Mouse (Mus musculus) kidney, postnatal 0 days (tissue): Measurements from ENCODE around the gene Mypn. TPM values are rescaled to one million over a fixed set of nuclear protein-coding genes. Genes with fewer than 3 reads are reported as not detected.

Source experiments
- ATAC-seq: fragments of 200-750 bp; cut with Nextera tagmentation; replicated peaks from 2 replicates; pipeline ENCODE4 v1.8.0; 2017; ENCODE audit warnings: low read depth, moderate number of reproducible peaks, moderate TSS enrichment, moderate library complexity; ENCODE audit not compliant: low FRiP score
- DNase-seq: peaks from one replicate; pipeline ENCODE4 v3.0.0-alpha.2; 2016; ENCODE audit warnings: low spot score
- H3K27ac ChIP-seq: fragments of 300-500 bp; sonication (generic); 2 replicates; pipeline ENCODE4 v1.5.1; 2014; ENCODE audit warnings: mild to moderate bottlenecking
- H3K27me3 ChIP-seq: fragments of 300-500 bp; sonication (generic); 2 replicates; pipeline ENCODE4 v1.6.1; 2014; ENCODE audit warnings: low read length, mixed read lengths; ENCODE audit not compliant: insufficient read depth
- H3K36me3 ChIP-seq: fragments of 300-500 bp; sonication (generic); 2 replicates; pipeline ENCODE4 v1.6.1; 2014; ENCODE audit warnings: low read length, mixed read lengths; ENCODE audit not compliant: insufficient read depth
- H3K4me1 ChIP-seq: fragments of 300-500 bp; sonication (generic); replicated peaks from 2 replicates; pipeline ENCODE4 v1.6.1; 2014; ENCODE audit warnings: antibody characterized with exemption, low read length, mixed read lengths; ENCODE audit not compliant: insufficient read depth
- H3K4me2 ChIP-seq: fragments of 300-500 bp; sonication (generic); 2 replicates; pipeline ENCODE4 v1.6.1; 2014; ENCODE audit warnings: mild to moderate bottlenecking, low read length, moderate library complexity, mixed read lengths
- H3K4me3 ChIP-seq: fragments of 300-500 bp; sonication (generic); replicated peaks from 2 replicates; pipeline ENCODE4 v1.5.1; 2014; ENCODE audit warnings: low read depth, low read length
- H3K9ac ChIP-seq: fragments of 300-500 bp; sonication (generic); 2 replicates; pipeline ENCODE4 v1.6.1; 2014; ENCODE audit warnings: low read depth, low read length
- H3K9me3 ChIP-seq: fragments of 300-500 bp; sonication (generic); replicated peaks from 2 replicates; pipeline ENCODE4 v1.6.1; 2016; ENCODE audit warnings: low read length, inconsistent platforms, mixed read lengths
- CTCF ChIP-seq: IDR thresholded peaks from 2 replicates; pipeline ENCODE4 v1.5.1; 2016; ENCODE audit warnings: antibody characterized with exemption, low read depth, mild to moderate bottlenecking, moderate library complexity
- WGBS: fragments of 180-500 bp; shearing (Covaris S2); extraction: QIAGEN DNeasy Blood & Tissue Kit; methylation state at CpG from one replicate; pipeline ENCODE4 v1.1.7; 2014; 5-methylcytosine and 5-hydroxymethylcytosine counted together
- polyA plus RNA-seq: library from polyadenylated mRNA; unstranded; fragments of >200 nt; fragmentation: Nextera tagmentation; extraction: Ambion mirVana; gene quantifications from 2 replicates; pipeline ENCODE4 v1.2.1, GENCODE M21; 2015

The Mypn gene
- polyA plus RNA-seq, 1 experiment from 2014 or later, result not detected

DNA sequence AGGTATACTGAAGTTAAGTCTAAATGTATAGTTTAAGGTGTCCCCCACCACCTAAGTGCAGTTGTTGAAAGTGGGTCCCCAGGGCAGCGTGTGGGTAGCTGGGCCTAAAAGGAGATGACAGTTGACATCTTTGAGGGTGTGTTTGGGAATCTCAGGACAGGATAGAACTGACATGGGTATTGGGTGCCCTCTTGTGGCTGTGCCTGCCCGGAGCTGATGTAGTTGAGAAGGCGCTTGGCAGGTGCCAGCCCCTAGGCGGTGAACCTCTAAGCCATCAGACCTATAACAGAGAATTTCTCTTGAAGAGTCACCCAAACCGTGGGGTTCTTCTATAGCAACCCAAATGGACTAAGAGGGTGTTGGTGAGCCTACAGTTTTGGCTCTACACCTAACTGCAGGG is 137.8 kb downstream of the Mypn start:
- 5% methylated on average over 5 of the region's 5 CpGs for WGBS
- no peak overlapping the region for H3K4me3 ChIP-seq
- H3K4me2 ChIP-seq, result no peak overlapping the region
- DNase-seq (peak; percentile 89), ATAC-seq (peak; percentile 76; the same call in 1 of the 2 replicates)
- peak; percentile 90 for TF ChIP-seq CTCF
- no peak overlapping the region for H3K27ac ChIP-seq
- H3K27me3 ChIP-seq, result no peaks in the 10 kb centered on the region
- H3K9me3 ChIP-seq, result no peaks in the 10 kb centered on the region
- H3K4me1 ChIP-seq, result no peaks in the 10 kb centered on the region
- no peaks in the 10 kb centered on the region for H3K36me3 ChIP-seq
- H3K9ac ChIP-seq, result no peak overlapping the region

Other genes with a start within 250 kb of the Mypn start
- 20.8 and 21.5 TPM in 2 replicates for gene Rufy2, start 223.7 kb downstream of the Mypn start, polyA plus RNA-seq
- 56.7 and 57.8 TPM in 2 replicates for gene Hnrnph3, start 179.7 kb downstream of the Mypn start, polyA plus RNA-seq
- 11.6 and 12.6 TPM in 2 replicates for gene Pbld2, start 179.6 kb downstream of the Mypn start, polyA plus RNA-seq
- 13.7 and 16.0 TPM in 2 replicates for gene Pbld1, start 143.8 kb downstream of the Mypn start, polyA plus RNA-seq
- gene Atoh7, start 104.3 kb downstream of the Mypn start, polyA plus RNA-seq, result 0.22 and 0.26 TPM in 2 replicates
- gene Herc4, start 39.9 kb upstream of the Mypn start, polyA plus RNA-seq, result 27.0 and 28.1 TPM in 2 replicates
- gene Sirt1, start 177.8 kb upstream of the Mypn start, polyA plus RNA-seq, result 5.8 and 6.7 TPM in 2 replicates
- 18.4 and 19.9 TPM in 2 replicates for gene Dnajc12, start 178.5 kb upstream of the Mypn start, polyA plus RNA-seq
- not detected in 2 replicates for gene Gm7075, start 217.8 kb upstream of the Mypn start, polyA plus RNA-seq
- gene Ctnna3, start 226.1 kb upstream of the Mypn start, polyA plus RNA-seq, result 0.32 and 0.46 TPM in 2 replicates